Mouse (Mus musculus) megakaryocyte, adult 5-6 weeks (primary cell): Measurements from ENCODE around the gene Poln. TPM values are rescaled to one million over a fixed set of nuclear protein-coding genes. Genes with fewer than 3 reads are reported as not detected.
A peak's percentile ranks its signal among the peaks of the same experiment; 100 is the strongest.

Experiments used
- ATAC-seq: 2 replicates; pipeline ENCODE4 v1.8.0; 2016; ENCODE audit warnings: mild to moderate bottlenecking, inconsistent platforms; ENCODE audit not compliant: poor library complexity, severe bottlenecking
- total RNA-seq, 2 experiments: library from RNA; stranded (forward) in 1 of 2; stranded (reverse) in 1 of 2; fragments of 153-499, 151-499 nt in 1 of 2; fragments of 221-1000, 200-1000 nt in 1 of 2; gene quantifications; 2 replicates each; pipeline versions ENCODE4 v1.2.3 to v1.2.4; 2015 to 2017

Poln gene
- total RNA-seq, 2 experiments from 2014 or later = 1.2 to 1.7 TPM

DNA sequence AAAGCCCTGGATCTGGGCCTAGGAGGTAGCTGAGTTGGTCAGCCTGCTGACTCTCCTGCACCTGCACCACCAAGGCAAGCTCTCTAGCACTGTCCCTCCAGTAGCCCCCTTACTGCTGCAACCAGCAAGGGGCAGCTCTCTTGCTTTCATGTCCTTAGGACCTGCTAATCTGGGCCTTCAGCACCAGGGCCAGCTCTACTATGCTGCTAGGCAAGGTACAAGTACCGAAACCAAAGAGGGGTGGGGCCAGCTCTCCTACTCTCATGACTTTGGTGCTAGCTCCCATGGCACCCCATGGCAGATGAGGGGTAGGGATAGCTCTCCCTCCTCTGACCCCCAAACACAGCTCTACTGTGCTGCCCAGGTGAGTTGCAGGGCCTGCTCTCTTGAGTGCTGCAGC, 45.1 kb downstream of the Poln start:
- ATAC-seq = no peak

DNA sequence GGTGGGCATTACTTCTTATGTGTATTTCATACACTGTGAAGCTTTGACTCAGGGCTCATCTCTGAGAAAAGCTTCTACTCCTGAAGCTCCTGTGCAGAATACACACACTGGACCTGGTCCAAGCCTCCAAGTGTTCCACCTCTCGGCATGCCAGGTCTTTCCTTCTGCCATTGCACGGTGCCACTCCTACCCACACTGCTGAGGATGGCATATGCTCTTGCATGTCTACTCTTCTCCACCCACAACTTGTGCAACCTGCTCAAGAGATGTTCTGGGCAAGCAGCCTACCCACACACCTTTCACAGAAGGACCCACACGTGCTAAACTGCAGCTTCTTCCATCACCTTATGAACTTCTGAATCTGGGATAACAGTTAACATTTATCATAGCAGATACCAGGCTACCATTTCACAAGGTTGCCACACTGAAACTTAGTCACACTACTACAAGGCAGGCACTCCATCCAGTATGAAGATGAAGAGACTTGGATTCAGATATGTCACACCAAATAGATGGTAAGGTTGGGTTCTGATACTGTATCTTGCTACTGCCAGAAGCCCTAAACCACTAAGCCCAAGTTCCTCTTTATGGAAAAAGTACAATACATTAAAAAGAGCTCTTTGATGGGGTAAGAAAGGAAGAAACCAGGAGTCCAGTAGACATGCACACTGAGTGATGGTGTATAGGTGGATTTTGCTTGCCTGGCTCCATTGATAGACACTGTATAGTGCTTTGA, 50.0 kb downstream of the Poln start:
- no peak for ATAC-seq

DNA sequence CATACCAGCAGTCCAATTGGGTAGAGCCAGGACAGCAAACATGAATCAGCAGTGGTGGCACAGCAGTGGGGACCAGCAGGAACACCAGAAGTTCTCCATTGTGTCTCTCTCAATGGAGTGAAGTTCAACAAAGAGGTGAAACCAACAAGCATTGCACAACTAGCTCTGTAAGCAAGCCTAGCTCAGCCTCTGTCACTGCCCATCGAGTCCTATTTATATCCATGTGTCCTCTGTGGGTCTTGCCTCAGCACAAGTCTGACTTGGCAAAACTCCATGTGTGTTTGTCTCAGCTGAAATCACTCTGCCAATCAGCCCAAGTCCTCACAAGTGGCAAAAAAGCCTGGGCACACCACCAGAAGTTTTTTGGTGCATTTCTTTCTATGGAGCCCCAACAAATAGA, 63.6 kb downstream of the Poln start:
- ATAC-seq = peak; percentile 62

DNA sequence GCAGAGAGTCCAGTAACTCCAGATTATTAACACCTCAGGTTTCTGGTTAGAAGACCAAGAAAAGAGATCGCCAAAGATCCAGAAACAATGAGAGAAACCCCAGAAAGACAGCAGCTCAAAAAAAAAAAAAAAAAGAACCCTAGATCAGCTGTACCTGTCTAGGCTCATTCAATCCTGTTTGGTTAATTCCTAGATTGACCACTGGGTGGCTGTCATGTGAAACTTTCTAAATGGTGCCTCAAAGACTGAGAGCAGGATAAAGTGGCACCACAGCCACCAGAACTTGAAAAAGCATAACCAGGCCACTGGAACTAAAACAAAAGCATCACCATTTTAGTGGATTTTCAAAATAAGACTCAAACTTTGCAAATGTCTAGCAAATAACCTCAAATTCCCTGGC, 71.9 kb downstream of the Poln start:
- 0 out of 2 replicates have a peak, but pooled peaks have one; percentile 43 for ATAC-seq

DNA sequence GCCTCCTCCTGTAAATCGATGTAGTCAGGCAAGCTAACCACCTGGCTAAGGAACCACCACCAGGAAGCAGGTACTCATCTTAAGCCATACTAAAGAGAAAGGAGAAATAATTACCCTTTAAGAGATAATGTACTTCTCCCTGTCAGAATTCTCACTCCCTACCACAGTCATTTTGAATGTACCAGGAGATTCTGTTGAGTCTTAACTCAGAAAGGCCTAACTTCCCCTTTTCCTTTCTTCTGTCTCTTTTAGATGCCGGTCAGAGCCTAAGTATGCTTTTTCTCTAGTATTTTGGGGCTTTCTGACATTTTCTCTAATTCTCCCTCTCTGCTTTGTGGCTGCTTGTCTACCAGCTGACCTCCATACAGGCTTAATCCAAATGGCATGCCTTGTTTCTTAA, 76.2 kb downstream of the Poln start:
- ATAC-seq = no peak

DNA sequence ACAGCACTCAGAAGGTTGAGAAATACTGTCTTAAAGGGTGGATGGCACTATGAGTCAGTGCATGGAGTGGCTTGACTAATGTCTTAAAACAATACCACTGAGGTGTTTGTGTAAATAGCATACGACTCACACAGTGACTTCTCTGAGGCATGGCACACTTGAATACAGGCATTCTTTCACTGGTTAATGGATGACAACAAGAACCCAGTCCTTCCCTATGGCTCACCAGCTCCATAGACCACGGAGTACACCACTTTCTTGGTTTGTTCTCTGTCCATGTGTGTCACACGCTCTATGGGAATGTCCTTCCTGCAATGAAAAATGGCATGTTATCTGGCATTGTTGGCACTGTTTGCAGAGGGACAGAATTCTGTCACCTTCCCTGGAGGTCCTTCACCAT, 136.7 kb downstream of the Poln start:
- ATAC-seq = no peak

DNA sequence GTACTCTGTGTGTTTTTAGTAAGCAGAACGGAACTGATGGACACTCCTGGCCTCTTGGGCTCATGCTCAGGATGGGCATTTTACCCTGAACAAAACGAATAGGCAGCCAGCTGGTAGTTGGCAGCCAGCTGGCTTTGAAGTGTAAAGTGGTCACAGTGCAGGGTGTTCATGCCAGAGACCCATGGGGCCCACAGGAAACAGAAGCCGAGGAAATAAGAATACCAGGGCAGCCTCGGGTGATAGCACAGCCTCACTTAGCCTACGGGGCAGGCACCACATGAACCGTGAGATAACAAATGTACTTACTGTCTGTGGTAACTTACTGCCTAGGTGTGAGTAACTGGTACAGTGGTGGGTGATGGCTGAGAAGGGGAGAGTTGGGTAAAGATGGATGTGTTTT, 138.2 kb downstream of the Poln start:
- ATAC-seq = no peak

DNA sequence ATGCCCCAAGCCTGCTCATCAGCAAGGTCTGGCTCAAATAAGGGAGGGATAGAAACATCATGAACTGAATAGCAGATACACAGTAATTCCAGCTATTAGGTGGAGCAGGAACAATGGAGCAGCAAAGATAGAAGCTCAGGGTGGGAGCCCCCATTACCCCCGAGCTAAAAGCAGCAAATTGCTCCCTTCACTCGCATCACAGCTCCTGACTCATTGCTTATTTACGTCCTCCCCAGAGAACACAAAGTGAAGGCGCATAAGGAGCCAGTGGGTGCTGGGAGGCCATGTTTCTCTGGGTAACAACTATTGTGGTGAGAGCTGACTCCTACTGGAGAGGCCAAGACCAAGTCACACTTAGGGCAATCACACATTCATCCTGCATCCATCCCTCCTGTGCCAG, 139.1 kb downstream of the Poln start:
- ATAC-seq = no peak

DNA sequence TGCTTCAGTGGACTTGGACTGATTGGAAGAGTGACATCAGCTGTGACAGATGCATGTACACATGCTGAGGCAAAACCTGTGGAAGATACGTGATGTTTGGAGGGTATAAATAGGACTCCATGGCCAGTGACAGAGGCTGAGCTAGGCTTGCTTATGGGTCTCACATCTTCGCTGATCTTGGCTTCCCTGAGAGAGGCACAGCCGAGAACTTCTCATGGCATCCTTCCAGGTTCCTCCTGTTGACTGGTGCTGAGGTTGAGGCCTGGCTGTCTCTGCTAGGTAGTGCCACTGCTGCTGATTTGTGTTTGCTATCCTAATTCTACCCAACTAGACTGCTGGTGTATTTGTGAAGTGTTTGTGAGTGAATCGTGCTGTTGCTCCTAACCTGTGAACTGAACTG, 150.3 kb downstream of the Poln start:
- ATAC-seq = no peak

DNA sequence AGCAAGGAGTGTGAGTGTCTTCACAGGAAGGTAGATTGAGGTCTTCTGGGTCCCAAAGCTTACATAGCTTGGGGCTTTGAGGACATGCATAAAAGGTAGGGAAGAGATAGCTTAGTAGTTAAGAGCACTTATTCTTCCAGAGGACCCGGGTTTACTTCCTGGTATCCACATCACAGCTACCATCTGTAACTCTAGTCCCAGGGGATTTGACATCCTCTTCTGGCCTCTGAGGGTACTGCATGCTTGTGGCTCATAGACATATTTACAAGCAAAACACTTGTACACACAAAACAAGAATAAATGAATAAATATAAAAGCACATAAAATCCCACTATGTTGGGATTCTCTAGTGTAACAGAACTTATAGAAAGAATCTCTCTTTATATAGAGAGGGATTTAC, 154.6 kb downstream of the Poln start:
- ATAC-seq = no peak

DNA sequence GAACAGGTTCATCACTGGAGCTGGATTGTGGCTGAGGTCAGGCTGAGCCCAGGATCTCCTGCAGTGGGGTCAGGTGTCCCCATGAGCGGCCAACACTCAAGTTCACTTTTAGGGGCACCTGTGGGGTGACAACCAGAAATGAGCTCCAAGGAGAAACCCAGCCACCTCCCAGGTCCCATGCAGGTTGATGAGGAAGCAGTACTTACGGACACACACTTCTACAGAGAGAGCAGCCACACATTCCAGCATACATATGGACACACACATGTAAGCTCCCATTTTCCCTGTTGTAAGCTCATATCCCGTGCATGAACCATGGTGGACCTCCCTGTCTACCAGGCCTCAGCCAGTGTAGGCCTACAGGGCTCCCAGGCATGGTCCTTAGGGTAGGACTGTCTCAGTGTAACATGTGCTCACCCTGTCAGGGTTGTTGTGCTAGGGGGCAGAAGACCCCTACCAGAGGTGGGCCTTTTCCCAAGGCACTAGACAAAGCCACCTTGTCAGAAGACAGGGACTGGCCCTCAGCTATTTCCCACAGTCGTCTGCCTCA, 161.8 kb downstream of the Poln start:
- ATAC-seq = no peak

DNA sequence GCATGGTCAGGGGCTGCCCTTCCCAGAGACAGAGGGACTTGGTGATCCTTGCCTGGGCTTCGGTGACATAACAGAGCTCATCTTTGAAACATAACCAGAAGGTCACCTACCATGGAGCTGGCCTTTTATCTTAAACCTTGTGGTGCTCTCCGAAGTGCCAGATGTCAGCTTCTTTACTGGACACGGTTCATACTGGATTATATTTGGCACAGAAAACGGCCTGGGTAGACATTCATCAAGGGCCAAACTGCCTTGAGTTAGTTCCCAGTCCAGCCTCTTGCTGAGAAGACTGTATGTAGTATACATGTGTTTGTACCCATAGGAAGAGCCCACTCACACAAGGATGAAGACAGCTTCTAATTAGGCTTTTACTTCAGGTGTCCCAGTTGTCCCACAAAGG, 162.4 kb downstream of the Poln start:
- no peak for ATAC-seq

DNA sequence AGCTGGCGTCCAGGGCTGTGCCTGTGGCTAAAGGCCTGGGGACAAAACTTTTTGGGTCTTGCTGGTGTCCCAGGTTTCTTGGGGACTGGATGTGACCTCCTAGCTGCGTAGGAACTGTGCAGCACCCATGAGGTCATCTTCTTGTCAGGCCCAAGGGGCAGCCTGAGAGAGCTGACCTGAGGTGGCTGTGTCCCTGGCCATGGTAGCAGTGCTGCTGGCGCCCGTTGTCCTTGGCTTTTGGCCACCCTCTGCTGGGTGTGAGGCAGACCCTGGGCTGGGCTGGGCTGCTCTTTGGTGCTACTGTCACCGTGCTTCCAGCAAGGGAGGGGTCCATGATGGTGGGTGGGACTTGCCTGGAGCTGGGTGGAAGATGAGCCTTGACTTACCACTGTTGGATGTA, 164.6 kb downstream of the Poln start:
- no peak for ATAC-seq

DNA sequence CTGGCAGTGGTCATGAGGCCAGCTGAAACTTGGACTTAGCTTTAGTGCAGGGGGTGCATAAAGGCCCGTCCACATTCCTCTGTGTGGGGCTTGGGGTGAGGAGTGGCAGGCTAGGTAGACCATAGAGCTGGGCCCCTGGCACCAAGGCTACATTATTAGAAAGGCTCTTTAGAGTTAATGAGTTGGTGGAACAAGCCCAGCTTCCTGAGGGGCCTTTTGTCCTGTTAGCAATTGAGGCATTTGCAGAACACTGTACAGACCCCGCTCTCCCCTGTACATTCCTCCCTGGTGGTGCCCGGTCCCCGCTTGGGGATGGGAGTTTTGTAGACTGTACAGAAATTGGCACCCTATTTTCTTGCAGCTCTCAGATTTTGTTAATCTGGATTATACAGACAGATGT, 166.6 kb downstream of the Poln start:
- ATAC-seq = no peak

DNA sequence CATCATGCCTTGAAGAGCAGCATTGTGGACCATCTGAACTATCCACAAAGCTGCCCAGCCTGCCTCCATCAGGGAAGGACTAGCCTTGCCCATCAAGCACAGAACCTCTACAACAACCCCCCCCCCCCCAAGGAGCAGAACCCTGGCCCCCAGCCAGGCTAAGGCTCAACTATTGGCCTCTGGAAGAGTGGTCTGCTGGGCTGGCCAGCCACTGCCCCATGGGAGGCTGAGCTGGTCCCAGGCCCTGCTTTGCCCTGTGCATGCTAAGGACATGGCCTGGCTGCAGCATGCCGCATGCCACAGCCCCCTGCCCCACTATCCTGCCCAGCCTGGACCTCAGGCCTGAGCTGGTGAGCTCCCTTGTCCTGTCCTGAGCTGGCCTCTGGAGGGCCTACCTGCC, 167.8 kb downstream of the Poln start:
- no peak for ATAC-seq

DNA sequence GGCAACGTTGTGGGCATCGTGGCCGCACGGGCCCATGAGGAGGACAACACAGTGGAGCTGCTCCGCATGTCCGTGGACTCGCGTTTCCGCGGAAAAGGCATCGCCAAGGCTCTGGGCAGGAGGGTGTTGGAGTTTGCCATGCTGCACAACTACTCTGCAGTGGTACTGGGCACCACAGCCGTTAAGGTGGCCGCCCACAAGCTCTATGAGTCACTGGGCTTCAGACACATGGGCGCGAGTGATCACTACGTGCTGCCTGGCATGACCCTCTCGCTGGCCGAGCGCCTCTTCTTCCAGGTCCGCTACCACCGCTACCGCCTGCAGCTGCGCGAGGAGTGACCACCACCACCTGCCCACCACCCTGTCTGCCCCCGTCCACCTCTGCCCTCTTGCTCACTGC, 168.4 kb downstream of the Poln start:
- ATAC-seq = no peak

DNA sequence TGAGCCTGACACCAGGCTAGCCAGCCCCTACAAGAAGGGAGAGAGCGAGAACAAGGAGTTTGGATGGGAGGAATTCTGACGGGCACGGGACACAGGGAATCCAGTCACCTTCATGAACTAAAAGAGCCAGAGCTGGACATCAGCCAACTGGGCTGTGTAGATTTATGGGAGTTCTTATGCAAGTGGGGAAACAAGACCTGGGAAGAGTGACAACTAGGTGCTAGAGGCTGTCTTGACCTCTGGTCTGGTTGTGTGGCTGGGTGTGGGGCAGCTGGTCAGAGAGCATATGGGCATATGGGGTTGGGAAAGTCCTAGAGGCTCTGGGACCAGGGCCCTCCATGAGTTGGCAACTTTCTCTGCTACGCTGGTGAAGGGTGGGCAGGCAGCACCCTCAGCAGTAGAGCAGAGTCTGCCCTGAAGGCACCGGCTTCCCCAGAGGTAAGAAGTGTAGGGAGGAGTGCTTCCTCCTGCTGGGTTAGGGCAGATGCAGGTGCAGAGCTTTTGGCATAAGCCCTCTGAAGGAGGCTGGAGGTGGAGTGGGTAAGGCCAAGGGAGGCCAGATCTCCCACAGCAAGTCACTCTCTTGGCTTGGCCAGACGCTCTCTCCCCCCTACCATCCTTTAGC, 169.7 kb downstream of the Poln start:
- ATAC-seq = no peak

DNA sequence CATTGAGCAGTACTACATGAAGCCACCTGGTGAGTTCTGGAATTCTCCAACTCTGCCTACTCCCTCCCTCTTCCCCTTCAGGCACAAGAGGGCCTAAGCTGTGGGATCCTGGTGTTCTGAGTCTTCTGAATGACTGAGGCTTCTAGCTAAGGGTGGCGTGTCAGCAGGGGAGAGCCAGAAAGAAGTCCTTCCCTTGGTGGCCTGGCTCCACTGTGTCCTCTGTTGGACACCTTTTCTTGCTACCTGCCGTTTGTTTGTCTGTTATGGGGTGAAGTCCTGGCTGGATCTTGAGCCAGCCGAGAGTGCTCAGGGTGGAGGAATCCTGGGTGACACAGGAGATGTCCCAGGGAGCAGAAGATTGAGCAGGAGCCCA, 170.8 kb downstream of the Poln start:
- no peak for ATAC-seq

DNA sequence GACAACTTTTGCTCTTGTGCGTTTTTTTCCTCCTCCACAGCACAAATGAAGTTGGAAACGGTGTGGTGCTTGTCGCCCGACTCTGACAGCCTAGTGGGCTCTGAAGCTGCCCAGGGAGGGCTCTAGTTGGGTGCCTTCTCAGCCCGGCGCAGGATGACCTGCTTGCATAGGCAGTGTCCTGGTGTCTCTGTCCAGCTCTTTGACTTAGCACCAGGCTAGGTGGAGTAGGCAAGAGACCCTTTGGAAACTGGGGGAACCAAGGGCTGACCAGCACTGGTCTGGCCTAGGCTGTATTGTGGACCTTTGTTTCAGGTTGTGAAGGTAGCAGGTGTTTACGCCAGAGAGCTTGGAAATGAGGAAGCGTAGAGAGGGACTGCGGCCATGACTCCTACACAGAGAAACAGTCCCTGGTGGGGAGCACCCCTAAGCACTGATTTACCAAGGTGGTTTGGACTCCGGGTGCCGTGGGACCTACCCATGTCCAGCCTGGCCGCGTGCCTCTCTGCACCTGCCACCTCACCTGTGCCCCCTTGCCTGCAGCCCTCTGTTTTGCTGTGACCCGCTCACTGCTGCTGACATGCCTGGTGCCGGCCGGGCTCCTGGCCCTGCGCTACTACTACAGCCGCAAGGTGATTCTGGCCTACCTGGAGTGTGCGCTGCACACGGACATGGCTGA, 171.3 kb downstream of the Poln start:
- ATAC-seq = no peak

DNA sequence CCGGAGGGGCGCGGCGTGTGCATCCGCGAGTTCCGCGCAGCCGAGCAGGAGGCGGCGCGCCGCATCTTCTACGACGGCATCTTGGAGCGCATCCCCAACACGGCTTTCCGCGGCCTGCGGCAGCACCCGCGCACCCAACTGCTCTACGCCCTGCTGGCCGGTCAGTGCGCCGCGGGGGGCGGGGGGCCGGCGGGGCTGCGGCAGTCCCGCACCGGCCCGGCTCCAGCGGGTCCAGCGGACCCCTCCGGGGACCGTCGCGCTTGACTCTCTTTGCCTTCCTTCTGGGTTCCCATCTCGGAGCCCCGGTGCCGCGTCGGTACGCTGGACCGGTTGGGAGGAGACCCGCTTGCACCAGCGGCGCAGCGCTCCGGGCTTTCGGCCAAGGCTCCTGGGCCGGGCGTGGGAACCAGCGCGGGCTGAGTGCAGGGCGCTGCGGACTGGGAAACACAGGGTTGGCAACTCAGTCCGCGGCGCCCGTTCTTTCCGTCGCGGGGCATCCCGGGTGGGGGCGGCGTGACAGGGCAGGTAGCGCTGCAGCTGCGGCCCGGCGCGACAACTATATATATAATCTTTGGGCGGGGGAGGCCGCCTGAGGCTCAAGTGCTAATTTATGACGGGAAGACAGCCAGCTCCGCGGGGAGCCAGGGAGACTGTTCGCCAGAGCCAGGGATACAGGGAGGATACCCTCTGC, 172.1 kb downstream of the Poln start:
- ATAC-seq = no peak

DNA sequence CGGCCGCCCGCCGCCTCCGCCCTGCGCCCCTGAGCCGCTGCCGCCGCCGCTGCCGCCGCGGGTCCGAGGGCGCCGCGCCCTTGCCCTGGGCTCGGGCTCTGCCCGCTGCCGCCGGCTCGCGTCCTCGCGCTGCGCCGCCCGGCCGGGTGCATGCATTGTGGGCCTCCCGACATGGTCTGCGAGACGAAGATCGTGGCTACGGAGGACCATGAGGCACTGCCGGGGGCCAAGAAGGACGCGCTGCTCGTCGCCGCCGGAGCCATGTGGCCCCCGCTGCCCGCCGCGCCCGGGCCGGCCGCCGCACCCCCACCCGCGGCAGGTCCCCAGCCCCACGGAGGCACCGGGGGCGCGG, 172.6 kb downstream of the Poln start:
- no peak for ATAC-seq
